Mouse (Mus musculus): ENCODE measurements around the gene Oxa1l. TPM values are rescaled to one million over a fixed set of nuclear protein-coding genes. Genes with fewer than 3 reads are reported as not detected.

Gene Oxa1l
- polyA plus RNA-seq, 2 experiments: 52.7 to 82.1 TPM

DNA sequence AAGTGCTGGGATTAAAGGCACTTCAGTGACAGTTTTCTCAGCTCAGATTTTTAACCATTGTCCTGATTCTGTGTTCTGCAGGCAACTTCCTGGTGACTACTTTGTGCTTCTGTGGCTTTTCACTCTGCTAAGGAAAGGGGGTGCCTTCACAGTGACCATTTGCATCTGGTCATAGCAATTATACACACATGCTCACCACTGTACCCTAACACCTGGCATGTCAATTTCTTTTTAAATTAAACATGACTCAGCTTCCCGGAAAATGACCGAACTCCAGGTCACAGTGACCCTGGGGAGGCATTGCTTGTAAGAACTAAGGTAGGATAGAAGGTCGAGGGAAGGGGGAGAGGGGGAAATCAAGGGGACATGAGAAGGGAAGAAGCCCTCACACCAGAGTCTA lies 33.2 kb downstream of the Oxa1l start:
- 68% methylated on average over 3 of the region's 3 CpGs for WGBS
- Histone ChIP-seq H3K36me3 (ENCODE audit: control insufficient read depth, insufficient read depth, low read length) (no peaks in the 10 kb centered on the region), H3K27ac (replicated peaks; ENCODE audit: low read depth, low read length) (no peak overlapping the region), H3K4me2 (replicated peaks; ENCODE audit: low read depth, low read length, severe bottlenecking) (no peak overlapping the region), H3K4me1 (ENCODE audit: control insufficient read depth, insufficient read depth, low read length) (no peaks in the 10 kb centered on the region), H3K9ac (ENCODE audit: low read depth, low read length, severe bottlenecking) (no peak overlapping the region), H3K4me3 (replicated peaks; ENCODE audit: low read length) (no peak overlapping the region), H3K27me3 (ENCODE audit: control insufficient read depth, insufficient read depth, low read length) (no peaks in the 10 kb centered on the region), H3K9me3 (ENCODE audit: control insufficient read depth, low read length) (no peaks in the 10 kb centered on the region)
- no peak for DNase-seq (ENCODE audit: low spot score)
- TF ChIP-seq POLR2A (IDR thresholded peaks at IDR 0.05; ENCODE audit: borderline replicate concordance, extremely low read depth, insufficient read depth, insufficient read length): no peak
- no peak for ATAC-seq (ENCODE audit: low FRiP score, low read depth)

DNA sequence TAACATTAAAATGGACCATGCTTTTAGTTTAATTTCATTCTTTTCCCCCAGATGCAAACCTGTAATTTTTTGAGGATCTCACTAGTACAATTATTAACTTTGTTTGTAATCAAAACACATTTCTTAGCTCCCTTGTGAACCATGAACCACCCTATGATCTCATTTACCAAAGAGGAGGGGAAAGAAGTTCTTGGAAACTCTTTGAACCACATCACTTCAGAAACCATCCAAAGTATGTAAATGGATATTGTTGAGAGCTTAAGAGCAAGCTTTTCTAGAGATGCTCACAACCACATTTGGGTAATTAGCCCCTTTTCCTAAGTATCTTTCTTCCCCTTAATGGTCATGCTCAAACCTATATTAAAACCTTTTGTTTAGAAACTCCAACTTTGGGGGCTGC lies 33.7 kb downstream of the Oxa1l start:
- no peak for ATAC-seq (ENCODE audit: low FRiP score, low read depth)
- Histone ChIP-seq H3K27ac (replicated peaks; ENCODE audit: low read depth, low read length) (no peak overlapping the region), H3K36me3 (ENCODE audit: control insufficient read depth, insufficient read depth, low read length) (no peaks in the 10 kb centered on the region), H3K4me1 (ENCODE audit: control insufficient read depth, insufficient read depth, low read length) (no peaks in the 10 kb centered on the region), H3K9ac (ENCODE audit: low read depth, low read length, severe bottlenecking) (no peak overlapping the region), H3K4me3 (replicated peaks; ENCODE audit: low read length) (no peak overlapping the region), H3K4me2 (replicated peaks; ENCODE audit: low read depth, low read length, severe bottlenecking) (no peak overlapping the region), H3K9me3 (ENCODE audit: control insufficient read depth, low read length) (no peaks in the 10 kb centered on the region), H3K27me3 (ENCODE audit: control insufficient read depth, insufficient read depth, low read length) (no peaks in the 10 kb centered on the region)
- no peak for TF ChIP-seq POLR2A (IDR thresholded peaks at IDR 0.05; ENCODE audit: borderline replicate concordance, extremely low read depth, insufficient read depth, insufficient read length)
- DNase-seq (ENCODE audit: low spot score): no peak

DNA sequence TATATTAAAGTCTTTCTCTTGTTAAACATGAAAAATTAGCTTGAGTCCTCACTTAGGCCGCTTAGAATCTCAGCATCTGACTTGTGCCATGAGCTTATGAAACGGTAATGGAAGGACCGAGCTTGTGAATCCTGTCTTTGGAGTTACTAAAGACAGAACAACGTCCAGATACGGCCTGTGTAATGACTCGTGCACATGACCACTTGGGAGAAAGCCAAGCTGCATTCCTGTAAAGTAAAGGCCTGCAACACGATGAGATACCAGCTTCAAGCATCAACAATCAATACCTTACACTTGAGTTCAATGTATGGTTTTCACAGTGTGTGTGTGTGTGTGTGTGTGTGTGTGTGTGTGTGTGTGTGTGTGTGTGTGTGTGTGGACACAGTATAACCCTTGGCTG lies 36.1 kb downstream of the Oxa1l start:
- Histone ChIP-seq H3K4me1 (ENCODE audit: control insufficient read depth, insufficient read depth, low read length) (no peaks in the 10 kb centered on the region; the same call in 1 of the 2 replicates), H3K9me3 (ENCODE audit: control insufficient read depth, low read length) (no peaks in the 10 kb centered on the region), H3K4me3 (replicated peaks; ENCODE audit: low read length) (no peak overlapping the region), H3K9ac (ENCODE audit: low read depth, low read length, severe bottlenecking) (no peak overlapping the region), H3K27ac (replicated peaks; ENCODE audit: low read depth, low read length) (no peak overlapping the region), H3K27me3 (ENCODE audit: control insufficient read depth, insufficient read depth, low read length) (no peaks in the 10 kb centered on the region), H3K4me2 (replicated peaks; ENCODE audit: low read depth, low read length, severe bottlenecking) (no peak overlapping the region), H3K36me3 (ENCODE audit: control insufficient read depth, insufficient read depth, low read length) (no peaks in the 10 kb centered on the region)
- TF ChIP-seq POLR2A (IDR thresholded peaks at IDR 0.05; ENCODE audit: borderline replicate concordance, extremely low read depth, insufficient read depth, insufficient read length): no peak
- DNase-seq (ENCODE audit: low spot score): no peak
- ATAC-seq (ENCODE audit: low FRiP score, low read depth): no peak
- 78% methylated on average over 7 of the region's 7 CpGs for WGBS

DNA sequence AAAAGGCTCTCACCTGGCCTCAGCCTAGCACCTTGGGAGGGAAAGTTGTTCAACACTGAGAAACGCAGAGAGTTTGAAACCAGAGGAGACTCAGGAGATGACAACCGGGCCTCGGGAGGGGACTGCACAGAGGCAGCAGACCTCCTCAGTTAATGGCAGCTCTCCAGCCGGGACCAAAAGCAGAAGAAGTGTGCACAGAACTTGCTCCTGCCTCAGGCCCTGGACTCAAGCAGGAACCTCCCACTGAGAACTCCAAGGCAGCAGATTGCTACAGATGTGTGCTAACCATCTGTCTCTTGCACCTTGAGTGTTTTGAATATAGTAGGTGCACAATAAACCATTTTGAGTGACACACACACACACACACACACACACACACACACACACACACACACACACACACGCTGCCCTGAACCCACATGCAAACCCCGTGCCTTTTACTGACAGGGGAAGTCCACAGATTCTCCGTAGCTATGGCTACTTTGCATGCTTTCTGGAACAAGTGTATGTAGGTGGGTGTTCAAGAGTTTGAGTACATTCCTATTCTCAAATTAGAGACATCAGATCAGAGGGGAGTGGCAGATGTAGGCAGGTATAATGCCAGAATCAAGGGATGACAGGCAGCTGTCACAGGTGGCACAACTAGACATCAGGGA lies 37.4 kb downstream of the Oxa1l start:
- WGBS: 53% methylated on average over 7 of the region's 7 CpGs
- ATAC-seq (ENCODE audit: low FRiP score, low read depth): no peak

DNA sequence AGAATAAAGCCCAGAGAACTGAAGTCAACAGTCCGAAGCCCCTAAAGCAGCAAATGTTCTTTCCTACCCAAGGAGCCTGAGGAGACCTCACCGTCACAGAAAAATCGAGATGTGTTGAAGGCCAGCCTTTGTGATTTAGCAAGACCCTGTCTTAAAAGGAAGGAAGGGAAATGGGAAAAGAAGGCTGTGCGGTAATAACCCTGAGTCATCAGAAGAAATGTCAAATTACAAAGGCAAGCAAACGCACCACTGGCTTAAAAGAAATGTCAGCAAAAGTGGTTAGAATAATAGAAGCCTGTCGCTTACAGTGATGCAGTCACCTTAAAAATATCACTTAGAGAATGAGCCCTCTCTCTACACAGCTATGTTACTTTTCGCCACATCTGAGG lies 37.9 kb downstream of the Oxa1l start:
- Histone ChIP-seq H3K4me2 (replicated peaks; ENCODE audit: low read depth, low read length, severe bottlenecking) (no peak overlapping the region), H3K27me3 (ENCODE audit: control insufficient read depth, insufficient read depth, low read length) (no peaks in the 10 kb centered on the region), H3K4me1 (ENCODE audit: control insufficient read depth, insufficient read depth, low read length) (no peaks in the 10 kb centered on the region; the same call in 1 of the 2 replicates), H3K36me3 (ENCODE audit: control insufficient read depth, insufficient read depth, low read length) (no peaks in the 10 kb centered on the region), H3K4me3 (replicated peaks; ENCODE audit: low read length) (no peak overlapping the region), H3K27ac (replicated peaks; ENCODE audit: low read depth, low read length) (no peak overlapping the region), H3K9ac (ENCODE audit: low read depth, low read length, severe bottlenecking) (no peak overlapping the region), H3K9me3 (ENCODE audit: control insufficient read depth, low read length) (no peaks in the 10 kb centered on the region)
- TF ChIP-seq POLR2A (IDR thresholded peaks at IDR 0.05; ENCODE audit: borderline replicate concordance, extremely low read depth, insufficient read depth, insufficient read length): no peak
- DNase-seq (ENCODE audit: low spot score) (no peak), ATAC-seq (ENCODE audit: low FRiP score, low read depth) (no peak)
- 68% methylated on average over 7 of the region's 7 CpGs for WGBS

More for the DNA sequence above, 37.4 kb downstream of the Oxa1l start:
- Histone ChIP-seq H3K9ac (ENCODE audit: low read depth, low read length, severe bottlenecking) (no peak overlapping the region), H3K4me1 (ENCODE audit: control insufficient read depth, insufficient read depth, low read length) (no peaks in the 10 kb centered on the region; the same call in 1 of the 2 replicates), H3K36me3 (ENCODE audit: control insufficient read depth, insufficient read depth, low read length) (no peaks in the 10 kb centered on the region), H3K27me3 (ENCODE audit: control insufficient read depth, insufficient read depth, low read length) (no peaks in the 10 kb centered on the region), H3K9me3 (ENCODE audit: control insufficient read depth, low read length) (no peaks in the 10 kb centered on the region), H3K4me2 (replicated peaks; ENCODE audit: low read depth, low read length, severe bottlenecking) (no peak overlapping the region), H3K4me3 (replicated peaks; ENCODE audit: low read length) (no peak overlapping the region), H3K27ac (replicated peaks; ENCODE audit: low read depth, low read length) (no peak overlapping the region)
- TF ChIP-seq POLR2A (IDR thresholded peaks at IDR 0.05; ENCODE audit: borderline replicate concordance, extremely low read depth, insufficient read depth, insufficient read length): no peak
- DNase-seq (ENCODE audit: low spot score): no peak
